Mouse (Mus musculus) intestine, postnatal 0 days (tissue): Measurements from ENCODE around the gene V1ra8. TPM values are rescaled to one million over a fixed set of nuclear protein-coding genes. Genes with fewer than 3 reads are reported as not detected.

Experiments
- ATAC-seq: fragments of 200-750 bp; cut with Nextera tagmentation; 2 replicates; pipeline ENCODE4 v1.8.0; 2017; ENCODE audit warnings: mild to moderate bottlenecking, moderate TSS enrichment, moderate library complexity
- H3K27ac ChIP-seq: fragments of 300-500 bp; sonication (generic); 2 replicates; pipeline ENCODE4 v1.5.1; 2014; ENCODE audit warnings: mild to moderate bottlenecking, low read depth, low read length, moderate library complexity
- H3K27me3 ChIP-seq: fragments of 300-500 bp; sonication (generic); replicated peaks from 2 replicates; pipeline ENCODE4 v1.6.1; 2014; ENCODE audit warnings: low read length, mixed read lengths; ENCODE audit not compliant: control insufficient read depth, insufficient read depth
- H3K36me3 ChIP-seq: fragments of 300-500 bp; sonication (generic); 2 replicates; pipeline ENCODE4 v1.6.1; 2014; ENCODE audit warnings: mild to moderate bottlenecking, moderate library complexity; ENCODE audit not compliant: control insufficient read depth, insufficient read depth
- H3K4me1 ChIP-seq: fragments of 300-500 bp; sonication (generic); replicated peaks from 2 replicates; pipeline ENCODE4 v1.6.1; 2014; ENCODE audit warnings: antibody characterized with exemption, low read length, mixed read lengths; ENCODE audit not compliant: control insufficient read depth, insufficient read depth
- H3K4me2 ChIP-seq: fragments of 300-500 bp; sonication (generic); replicated peaks from 2 replicates; pipeline ENCODE4 v1.6.1; 2014; ENCODE audit warnings: low read depth, mild to moderate bottlenecking, moderate library complexity
- H3K4me3 ChIP-seq: fragments of 300-500 bp; sonication (generic); 2 replicates; pipeline ENCODE4 v1.5.1; 2014; ENCODE audit warnings: low read depth, low read length
- H3K9ac ChIP-seq: fragments of 300-500 bp; sonication (generic); 2 replicates; pipeline ENCODE4 v1.6.1; 2014; ENCODE audit warnings: mild to moderate bottlenecking, low read depth, low read length
- H3K9me3 ChIP-seq: fragments of 300-500 bp; sonication (generic); 2 replicates; pipeline ENCODE4 v1.6.1; 2016; ENCODE audit warnings: mixed run types; ENCODE audit not compliant: control insufficient read depth
- CTCF ChIP-seq: sonication (generic); IDR thresholded peaks from 2 replicates; pipeline ENCODE4 v1.5.1; 2016; ENCODE audit warnings: low read depth, mild to moderate bottlenecking, control low read depth, antibody characterized with exemption, moderate library complexity
- WGBS: fragments of 180-500 bp; shearing (Covaris S2); extraction: QIAGEN DNeasy Blood & Tissue Kit; methylation state at CpG from one replicate; pipeline ENCODE4 v1.1.7; 2014; 5-methylcytosine and 5-hydroxymethylcytosine counted together
- polyA plus RNA-seq: library from polyadenylated mRNA; unstranded; fragments of >200 nt; fragmentation: Nextera tagmentation; extraction: Ambion mirVana; gene quantifications from 2 replicates; pipeline ENCODE4 v1.2.1, GENCODE M21; 2015

The V1ra8 gene
- polyA plus RNA-seq, 1 experiment from 2014 or later: not detected

GRCm38 (mm10) chr6:90246000-90246399 is 43.4 kb downstream of the V1ra8 start, which contains the start of gene Vmn1r54:
TSS of gene Vmn1r54 (plus strand) at chr6:90246300.
- no peaks in the 10 kb centered on the region for H3K4me1 ChIP-seq
- no peak within 1 kb of the TSS for H3K4me2 ChIP-seq
- no peaks in the 10 kb centered on the region for H3K27me3 ChIP-seq
- no peaks in the 10 kb centered on the region for H3K9me3 ChIP-seq
- H3K4me3 ChIP-seq: no peak within 1 kb of the TSS
- no peak for TF ChIP-seq CTCF
- ATAC-seq: no peak
- H3K27ac ChIP-seq: no peak within 1 kb of the TSS
- no peak within 1 kb of the TSS for H3K9ac ChIP-seq
- WGBS: 67% methylated on average over 1 of the region's 1 CpGs
- H3K36me3 ChIP-seq: no peaks in the 10 kb centered on the region

Other genes with a start within 250 kb of the V1ra8 start
- not detected in 2 replicates for gene Vmn1r46, start 233.5 kb upstream of the V1ra8 start, polyA plus RNA-seq
- gene Vmn1r47, start 186.6 kb upstream of the V1ra8 start, polyA plus RNA-seq: not detected in 2 replicates
- gene Vmn1r48, start 166.0 kb upstream of the V1ra8 start, polyA plus RNA-seq: not detected in 2 replicates
- not detected in 2 replicates for gene Vmn1r49, start 124.3 kb upstream of the V1ra8 start, polyA plus RNA-seq
- not detected in 2 replicates for gene Vmn1r50, start 101.4 kb upstream of the V1ra8 start, polyA plus RNA-seq
- gene Vmn1r51, start 80.2 kb upstream of the V1ra8 start, polyA plus RNA-seq: 0.04 and 0.05 TPM in 2 replicates
- not detected in 2 replicates for gene Vmn1r52, start 28.0 kb upstream of the V1ra8 start, polyA plus RNA-seq
- not detected in 2 replicates for gene Vmn1r53, start 21.6 kb downstream of the V1ra8 start, polyA plus RNA-seq
- not detected in 2 replicates for gene Vmn1r54, start 43.5 kb downstream of the V1ra8 start, polyA plus RNA-seq
- gene BC048671, start 98.4 kb downstream of the V1ra8 start, polyA plus RNA-seq: not detected in 2 replicates
- gene Chst13, start 122.4 kb downstream of the V1ra8 start, polyA plus RNA-seq: not detected in 2 replicates
- gene Uroc1, start 130.5 kb downstream of the V1ra8 start, polyA plus RNA-seq: 0.04 TPM in 1 of 2 replicates, not detected in the other
- gene Zxdc, start 166.7 kb downstream of the V1ra8 start, polyA plus RNA-seq: 5.0 and 5.3 TPM in 2 replicates
- gene Cfap100, start 226.0 kb downstream of the V1ra8 start, polyA plus RNA-seq: 0.07 TPM in 1 of 2 replicates, not detected in the other